Mouse (Mus musculus): ENCODE results near the gene Pcnx. TPM values are rescaled to one million over a fixed set of nuclear protein-coding genes. Genes with fewer than 3 reads are reported as not detected.

Gene Pcnx
- polyA plus RNA-seq, 1 experiment: 27.3 TPM

DNA sequence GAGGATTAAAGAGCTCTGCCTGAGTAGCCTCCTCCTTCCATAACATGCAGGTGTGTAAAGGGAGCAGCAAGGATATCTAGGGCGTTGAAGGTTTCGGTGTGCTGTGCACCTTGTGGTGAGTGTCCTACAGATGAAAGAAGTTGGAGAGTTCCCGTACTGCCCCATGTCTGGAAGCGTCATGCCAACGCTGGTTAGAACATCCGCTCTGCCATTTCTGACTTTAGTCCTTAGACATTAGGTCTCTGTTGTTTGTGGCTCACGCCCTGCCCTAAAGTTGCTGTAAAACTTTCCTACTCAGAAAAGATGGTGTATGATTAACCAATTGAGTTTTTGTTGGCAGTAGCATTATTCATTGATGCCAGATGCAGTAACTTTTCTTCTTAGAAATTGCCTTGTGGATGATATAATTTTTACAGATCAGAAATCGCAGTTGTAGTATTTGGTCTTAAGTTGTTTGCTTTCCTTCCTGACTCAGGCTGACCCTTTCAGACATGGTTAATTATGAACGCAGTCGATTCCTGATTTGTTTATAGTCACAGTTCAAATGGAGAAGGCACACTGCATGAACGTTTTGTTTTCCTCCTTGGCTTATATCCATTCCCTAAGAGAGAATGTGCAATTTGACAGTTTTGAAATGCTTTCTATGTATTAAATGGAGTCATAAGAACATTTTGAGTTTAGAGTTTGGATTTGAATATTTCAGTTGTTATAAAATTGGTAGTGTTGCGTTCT lies 83.7 kb downstream of the Pcnx start:
- peak; percentile 85 for DNase-seq
- no peak overlapping the region for H3K4me3 ChIP-seq (ENCODE audit: insufficient read depth, low read depth, low read length)
- WGBS: 34% methylated on average over 12 of the region's 12 CpGs
- H3K27ac ChIP-seq (ENCODE audit: insufficient read depth, low read depth, low read length): no peak overlapping the region; the same call in 1 of the 2 replicates
- peaks cover 13% of the 10 kb centered on the region for H3K4me1 ChIP-seq (ENCODE audit: control insufficient read depth, insufficient read depth, low read length)
- H3K27me3 ChIP-seq (replicated peaks; ENCODE audit: control insufficient read depth, insufficient read depth, low read length): no peaks in the 10 kb centered on the region
- TF ChIP-seq POLR2A (IDR thresholded peaks at IDR 0.05; ENCODE audit: low read depth, low read length) (no peak), CTCF (conservative IDR thresholded peaks at IDR 0.05; ENCODE audit: insufficient read depth, insufficient read length, low read depth, low read length) (no peak)
- no peaks in the 10 kb centered on the region for H3K36me3 ChIP-seq (ENCODE audit: control insufficient read depth, insufficient read depth, low read length)

DNA sequence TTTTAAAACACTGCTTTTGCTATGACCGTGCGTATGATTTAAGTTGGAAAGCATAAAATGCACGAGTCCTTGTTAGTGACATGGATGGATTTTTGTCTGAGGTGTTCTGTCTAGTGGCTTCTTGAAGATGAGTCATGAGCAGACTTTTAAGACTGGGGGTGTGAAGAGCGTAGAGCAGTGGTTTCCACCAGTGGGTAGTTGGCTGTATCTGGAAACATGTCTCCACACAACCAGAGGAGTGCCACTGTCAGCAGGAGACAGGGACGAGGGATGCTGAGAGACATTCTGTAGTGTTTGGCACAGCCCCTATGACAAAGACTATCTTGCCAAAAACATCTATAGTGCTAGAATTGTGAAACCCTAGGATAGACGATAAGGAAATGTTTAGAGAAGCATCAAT lies 89.2 kb downstream of the Pcnx start:
- TF ChIP-seq CTCF (conservative IDR thresholded peaks at IDR 0.05; ENCODE audit: insufficient read depth, insufficient read length, low read depth, low read length) (no peak), POLR2A (IDR thresholded peaks at IDR 0.05; ENCODE audit: low read depth, low read length) (no peak)
- peaks cover 3% of the 10 kb centered on the region for H3K4me1 ChIP-seq (ENCODE audit: control insufficient read depth, insufficient read depth, low read length)
- WGBS: 95% methylated on average over 6 of the region's 6 CpGs
- H3K27ac ChIP-seq (ENCODE audit: insufficient read depth, low read depth, low read length): no peak overlapping the region
- no peaks in the 10 kb centered on the region; the same call in none of the 2 replicates for H3K36me3 ChIP-seq (ENCODE audit: control insufficient read depth, insufficient read depth, low read length)
- no peaks in the 10 kb centered on the region for H3K27me3 ChIP-seq (replicated peaks; ENCODE audit: control insufficient read depth, insufficient read depth, low read length)
- H3K4me3 ChIP-seq (ENCODE audit: insufficient read depth, low read depth, low read length): no peak overlapping the region
- no peak for DNase-seq

DNA sequence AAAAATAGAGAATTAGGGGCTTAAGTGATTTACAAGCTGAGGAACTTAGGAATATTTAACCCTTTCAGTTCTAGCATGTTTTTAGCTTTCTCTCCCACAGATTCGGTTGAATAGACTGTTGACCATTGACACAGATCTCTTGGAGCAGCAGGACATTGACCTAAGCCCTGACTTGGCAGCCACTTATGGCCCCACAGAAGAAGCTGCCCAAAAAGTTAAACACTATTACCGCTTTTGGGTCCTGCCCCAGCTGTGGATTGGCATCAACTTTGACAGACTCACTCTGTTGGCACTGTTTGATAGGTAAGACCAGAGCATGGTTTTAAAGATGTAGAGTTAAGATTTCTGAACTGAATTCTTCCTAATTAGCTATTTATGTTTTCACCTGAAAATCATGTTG lies 90.2 kb downstream of the Pcnx start:
- Histone ChIP-seq H3K36me3 (ENCODE audit: control insufficient read depth, insufficient read depth, low read length) (no peaks in the 10 kb centered on the region; the same call in none of the 2 replicates), H3K4me3 (ENCODE audit: insufficient read depth, low read depth, low read length) (no peak overlapping the region), H3K27ac (ENCODE audit: insufficient read depth, low read depth, low read length) (no peak overlapping the region), H3K27me3 (replicated peaks; ENCODE audit: control insufficient read depth, insufficient read depth, low read length) (no peaks in the 10 kb centered on the region), H3K4me1 (ENCODE audit: control insufficient read depth, insufficient read depth, low read length) (no peaks in the 10 kb centered on the region)
- TF ChIP-seq POLR2A (IDR thresholded peaks at IDR 0.05; ENCODE audit: low read depth, low read length) (no peak), CTCF (conservative IDR thresholded peaks at IDR 0.05; ENCODE audit: insufficient read depth, insufficient read length, low read depth, low read length) (no peak)
- 51% methylated on average over 2 of the region's 2 CpGs for WGBS
- peak; percentile 59 for DNase-seq

DNA sequence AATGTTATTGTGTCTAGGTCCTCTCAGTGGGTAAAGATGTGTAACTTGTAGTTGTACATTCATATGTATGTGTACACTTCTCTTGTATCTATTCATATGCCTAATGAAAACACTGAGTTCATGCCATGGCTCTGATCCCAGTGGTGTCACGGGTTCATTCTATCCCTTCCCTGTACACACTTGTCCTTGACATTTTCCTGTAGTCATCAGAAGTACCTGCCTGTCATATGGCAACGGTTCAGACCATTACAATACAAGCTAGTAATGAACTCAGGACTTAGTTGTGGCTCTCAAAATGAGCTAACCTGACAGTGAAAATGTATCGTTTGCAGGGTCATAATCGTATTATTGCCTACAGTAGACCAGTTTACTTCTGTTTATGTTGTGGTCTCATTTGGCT lies 98.5 kb downstream of the Pcnx start:
- Histone ChIP-seq H3K4me1 (ENCODE audit: control insufficient read depth, insufficient read depth, low read length) (no peaks in the 10 kb centered on the region), H3K27ac (ENCODE audit: insufficient read depth, low read depth, low read length) (no peak overlapping the region), H3K36me3 (ENCODE audit: control insufficient read depth, insufficient read depth, low read length) (no peaks in the 10 kb centered on the region; the same call in none of the 2 replicates), H3K27me3 (replicated peaks; ENCODE audit: control insufficient read depth, insufficient read depth, low read length) (no peaks in the 10 kb centered on the region), H3K4me3 (ENCODE audit: insufficient read depth, low read depth, low read length) (no peak overlapping the region)
- TF ChIP-seq POLR2A (IDR thresholded peaks at IDR 0.05; ENCODE audit: low read depth, low read length) (no peak), CTCF (conservative IDR thresholded peaks at IDR 0.05; ENCODE audit: insufficient read depth, insufficient read length, low read depth, low read length) (no peak)
- 85% methylated on average over 4 of the region's 4 CpGs for WGBS
- DNase-seq: no peak

DNA sequence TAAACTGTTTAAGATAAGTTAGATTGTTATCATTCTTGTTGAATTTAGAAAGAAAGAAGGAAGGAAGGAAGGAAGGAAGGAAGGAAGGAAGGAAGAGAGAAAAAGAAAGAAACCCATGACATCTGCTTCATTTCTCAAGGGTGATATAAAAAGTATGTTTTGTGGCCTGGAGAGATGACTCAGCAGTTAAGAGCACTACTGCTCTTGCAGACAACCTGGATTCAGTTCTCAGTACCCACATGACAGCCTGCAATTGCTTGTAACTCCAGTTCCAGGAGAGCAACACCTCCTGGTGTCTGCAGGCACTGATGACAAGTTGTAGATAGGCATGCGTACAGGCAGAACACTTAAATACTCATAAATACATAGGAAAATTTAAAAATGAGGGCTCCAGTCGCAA lies 105.6 kb downstream of the Pcnx start:
- Histone ChIP-seq H3K4me3 (ENCODE audit: insufficient read depth, low read depth, low read length) (no peak overlapping the region), H3K4me1 (ENCODE audit: control insufficient read depth, insufficient read depth, low read length) (no peaks in the 10 kb centered on the region), H3K27me3 (replicated peaks; ENCODE audit: control insufficient read depth, insufficient read depth, low read length) (no peaks in the 10 kb centered on the region), H3K36me3 (ENCODE audit: control insufficient read depth, insufficient read depth, low read length) (no peaks in the 10 kb centered on the region), H3K27ac (ENCODE audit: insufficient read depth, low read depth, low read length) (no peak overlapping the region)
- WGBS: 94% methylated on average over 2 of the region's 2 CpGs
- TF ChIP-seq POLR2A (IDR thresholded peaks at IDR 0.05; ENCODE audit: low read depth, low read length) (no peak), CTCF (conservative IDR thresholded peaks at IDR 0.05; ENCODE audit: insufficient read depth, insufficient read length, low read depth, low read length) (no peak)
- DNase-seq: no peak

DNA sequence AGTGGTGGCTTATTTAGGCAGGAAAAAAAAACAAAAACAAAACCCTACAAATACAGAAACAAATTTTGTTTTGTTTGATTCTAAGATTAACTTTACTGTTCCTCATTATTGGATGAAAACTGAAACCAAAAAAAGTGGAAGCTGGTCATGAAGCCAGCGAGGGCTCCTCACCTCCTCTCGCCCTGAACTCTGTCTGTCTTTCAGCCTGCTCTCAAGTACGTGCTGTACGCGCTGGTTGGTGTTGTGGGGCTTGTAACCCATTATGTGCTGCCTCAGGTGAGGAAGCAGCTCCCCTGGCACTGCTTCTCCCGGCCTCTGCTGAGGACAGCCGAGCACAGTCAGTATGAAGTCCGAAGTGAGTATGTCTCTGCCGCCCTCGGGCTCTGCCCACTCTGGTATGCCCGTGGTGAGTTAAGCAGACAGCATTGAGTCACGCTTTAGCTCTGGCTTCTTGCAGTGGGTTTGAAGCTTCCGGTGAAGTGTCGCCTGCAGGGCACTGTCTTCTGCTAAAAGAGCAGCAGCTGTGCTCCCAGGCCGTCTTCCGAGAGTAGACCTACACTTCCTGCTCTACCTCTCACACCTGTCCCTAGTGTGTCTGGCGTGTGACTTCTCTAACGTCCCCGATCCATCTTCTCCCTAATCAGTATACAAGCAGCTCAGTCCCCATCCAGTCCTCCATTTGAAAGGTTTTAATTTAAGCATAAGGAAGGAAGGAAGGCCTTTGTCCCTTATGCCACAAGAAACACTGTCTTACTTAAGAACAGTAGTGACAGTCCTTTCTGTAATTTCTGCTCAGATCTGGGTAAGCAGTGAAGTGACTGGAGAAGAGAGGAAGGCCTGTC lies 111.4 kb downstream of the Pcnx start:
- no peaks in the 10 kb centered on the region; the same call in 1 of the 2 replicates for H3K36me3 ChIP-seq (ENCODE audit: control insufficient read depth, insufficient read depth, low read length)
- no peak for DNase-seq
- no peaks in the 10 kb centered on the region for H3K4me1 ChIP-seq (ENCODE audit: control insufficient read depth, insufficient read depth, low read length)
- no peaks in the 10 kb centered on the region for H3K27me3 ChIP-seq (replicated peaks; ENCODE audit: control insufficient read depth, insufficient read depth, low read length)
- WGBS: 85% methylated on average over 19 of the region's 19 CpGs
- H3K4me3 ChIP-seq (ENCODE audit: insufficient read depth, low read depth, low read length): no peak overlapping the region
- TF ChIP-seq CTCF (conservative IDR thresholded peaks at IDR 0.05; ENCODE audit: insufficient read depth, insufficient read length, low read depth, low read length): no peak
- no peak for TF ChIP-seq POLR2A (IDR thresholded peaks at IDR 0.05; ENCODE audit: low read depth, low read length)
- H3K27ac ChIP-seq (ENCODE audit: insufficient read depth, low read depth, low read length): no peak overlapping the region

DNA sequence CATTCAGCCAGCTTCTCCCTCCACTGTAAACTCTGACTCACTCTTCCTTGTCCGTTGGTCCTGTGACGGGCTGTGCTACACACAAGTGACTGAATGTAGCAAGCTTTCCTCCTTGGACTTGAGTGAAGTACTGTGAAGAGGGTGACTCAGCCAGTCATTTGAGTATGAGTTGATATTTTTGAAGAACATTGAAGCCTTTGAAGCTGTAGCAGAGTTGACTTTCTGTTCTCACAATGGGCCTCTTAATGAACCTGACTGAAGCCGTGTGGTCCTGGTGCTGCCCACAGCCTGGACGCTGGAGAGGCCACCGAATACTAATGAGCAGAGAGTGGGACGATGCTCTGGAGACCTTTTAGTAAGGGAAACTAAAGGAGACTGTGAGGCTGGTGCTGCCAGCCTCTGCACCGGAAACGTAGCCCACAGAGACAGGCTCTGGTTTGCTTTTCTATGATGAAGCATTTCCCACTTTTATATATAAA lies 112.1 kb downstream of the Pcnx start:
- no peaks in the 10 kb centered on the region; the same call in 1 of the 2 replicates for H3K36me3 ChIP-seq (ENCODE audit: control insufficient read depth, insufficient read depth, low read length)
- H3K27me3 ChIP-seq (replicated peaks; ENCODE audit: control insufficient read depth, insufficient read depth, low read length): no peaks in the 10 kb centered on the region
- H3K4me3 ChIP-seq (ENCODE audit: insufficient read depth, low read depth, low read length): no peak overlapping the region
- no peaks in the 10 kb centered on the region for H3K4me1 ChIP-seq (ENCODE audit: control insufficient read depth, insufficient read depth, low read length)
- WGBS: 82% methylated on average over 8 of the region's 8 CpGs
- TF ChIP-seq CTCF (conservative IDR thresholded peaks at IDR 0.05; ENCODE audit: insufficient read depth, insufficient read length, low read depth, low read length) (no peak), POLR2A (IDR thresholded peaks at IDR 0.05; ENCODE audit: low read depth, low read length) (no peak)
- no peak for DNase-seq
- no peak overlapping the region for H3K27ac ChIP-seq (ENCODE audit: insufficient read depth, low read depth, low read length)

All from kidney, adult 2 months (tissue).